Mouse (Mus musculus): Measurements from ENCODE around the gene Cabp2. TPM values are rescaled to one million over a fixed set of nuclear protein-coding genes. Genes with fewer than 3 reads are reported as not detected.

Cabp2 gene
- polyA plus RNA-seq, 1 experiment from 2014 or later, result not detected

DNA sequence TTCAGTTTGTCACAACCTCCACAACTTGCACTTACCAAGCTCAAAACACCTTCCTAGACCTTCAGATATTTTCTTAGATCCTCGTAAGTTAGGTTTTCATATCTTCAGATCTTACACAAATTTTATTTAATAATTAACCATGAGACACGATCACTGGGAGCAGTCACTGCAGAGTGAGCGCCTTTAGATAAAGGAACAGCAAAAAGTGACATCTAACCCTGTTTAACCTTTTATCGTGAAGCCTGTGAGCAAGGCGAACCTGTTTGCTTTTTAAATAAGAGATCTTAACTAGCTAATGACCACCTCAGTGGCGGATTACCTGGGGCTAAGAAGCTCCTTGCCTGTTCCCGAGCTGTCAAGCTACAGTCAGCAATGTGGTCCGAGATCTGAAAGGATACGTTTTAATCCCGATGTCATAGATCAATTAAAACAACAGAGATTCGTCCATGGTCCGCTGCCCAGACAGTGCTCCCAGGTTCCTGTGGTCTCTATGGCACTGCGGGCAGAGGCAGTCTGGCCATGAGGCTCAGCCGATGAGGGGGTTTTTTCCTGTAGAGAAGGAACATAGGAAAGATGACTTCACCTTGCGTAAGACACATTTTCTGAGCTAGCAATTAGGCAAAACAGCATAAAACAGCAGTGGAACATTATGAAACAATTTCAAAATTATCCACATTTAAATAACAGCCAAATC, 12.5 kb upstream of the Cabp2 start:
- no peaks in the 10 kb centered on the region for H3K36me3 ChIP-seq
- WGBS, result 75% methylated on average over 15 of the region's 15 CpGs
- H3K9ac ChIP-seq (replicated peaks), result no peak overlapping the region
- H3K27me3 ChIP-seq (replicated peaks), result no peaks in the 10 kb centered on the region
- H3K4me2 ChIP-seq, result no peak overlapping the region
- H3K4me1 ChIP-seq, result no peaks in the 10 kb centered on the region
- no peak for ATAC-seq (ENCODE audit: low FRiP score)
- H3K9me3 ChIP-seq (replicated peaks), result no peaks in the 10 kb centered on the region
- H3K4me3 ChIP-seq (replicated peaks), result no peak overlapping the region
- H3K27ac ChIP-seq (replicated peaks), result no peak overlapping the region

DNA sequence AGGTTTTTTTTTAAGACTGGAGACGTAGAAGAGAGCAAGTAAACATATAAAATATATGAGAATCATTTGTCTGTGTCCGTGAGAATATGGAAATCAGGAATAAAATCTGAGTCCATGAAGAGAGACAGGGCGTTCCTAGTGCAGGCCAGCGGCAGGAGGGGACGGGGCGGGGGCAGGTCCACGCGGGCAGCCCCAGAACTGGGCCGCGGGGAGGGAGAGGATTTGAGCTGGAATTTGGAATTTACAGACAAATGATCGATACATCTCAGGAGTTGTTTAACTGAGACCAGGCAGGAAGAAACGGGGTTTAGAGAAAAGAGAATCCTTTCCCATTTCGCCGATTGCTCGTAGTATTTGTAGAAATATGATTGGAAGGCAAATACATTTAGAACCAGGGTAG, 11.1 kb upstream of the Cabp2 start:
- H3K27ac ChIP-seq (replicated peaks), result no peak overlapping the region
- H3K4me1 ChIP-seq, result no peaks in the 10 kb centered on the region
- no peak overlapping the region for H3K9ac ChIP-seq (replicated peaks)
- H3K4me3 ChIP-seq (replicated peaks), result no peak overlapping the region
- no peak for ATAC-seq (ENCODE audit: low FRiP score)
- no peaks in the 10 kb centered on the region for H3K27me3 ChIP-seq (replicated peaks)
- no peaks in the 10 kb centered on the region for H3K9me3 ChIP-seq (replicated peaks)
- 83% methylated on average over 15 of the region's 15 CpGs for WGBS
- H3K36me3 ChIP-seq, result no peaks in the 10 kb centered on the region
- H3K4me2 ChIP-seq, result no peak overlapping the region

DNA sequence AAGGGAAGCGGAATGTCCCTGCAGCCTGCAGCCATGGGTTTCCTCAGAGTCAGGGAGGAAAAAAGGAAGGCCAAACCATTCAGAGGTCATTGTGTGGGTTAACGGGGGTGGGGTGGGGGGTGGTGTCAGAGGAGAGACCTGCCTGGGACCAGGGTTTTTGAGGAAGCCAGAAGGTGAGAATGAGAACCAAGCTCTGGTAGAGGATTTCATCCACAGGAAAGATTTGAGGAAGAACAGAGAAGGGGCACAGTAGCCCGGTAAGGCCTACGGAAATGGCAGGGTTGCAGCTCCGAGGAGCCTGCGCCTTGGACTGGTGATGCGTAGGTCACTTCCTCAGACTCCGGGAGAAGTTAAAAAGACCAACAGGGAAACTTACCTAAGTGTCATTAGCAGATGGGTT, 10.6 kb upstream of the Cabp2 start:
- Histone ChIP-seq H3K36me3 (no peaks in the 10 kb centered on the region), H3K9me3 (replicated peaks) (no peaks in the 10 kb centered on the region), H3K27ac (replicated peaks) (no peak overlapping the region), H3K4me1 (no peaks in the 10 kb centered on the region), H3K27me3 (replicated peaks) (no peaks in the 10 kb centered on the region), H3K4me2 (no peak overlapping the region), H3K9ac (replicated peaks) (no peak overlapping the region), H3K4me3 (replicated peaks) (no peak overlapping the region)
- WGBS, result 82% methylated on average over 8 of the region's 8 CpGs
- ATAC-seq (ENCODE audit: low FRiP score), result no peak

DNA sequence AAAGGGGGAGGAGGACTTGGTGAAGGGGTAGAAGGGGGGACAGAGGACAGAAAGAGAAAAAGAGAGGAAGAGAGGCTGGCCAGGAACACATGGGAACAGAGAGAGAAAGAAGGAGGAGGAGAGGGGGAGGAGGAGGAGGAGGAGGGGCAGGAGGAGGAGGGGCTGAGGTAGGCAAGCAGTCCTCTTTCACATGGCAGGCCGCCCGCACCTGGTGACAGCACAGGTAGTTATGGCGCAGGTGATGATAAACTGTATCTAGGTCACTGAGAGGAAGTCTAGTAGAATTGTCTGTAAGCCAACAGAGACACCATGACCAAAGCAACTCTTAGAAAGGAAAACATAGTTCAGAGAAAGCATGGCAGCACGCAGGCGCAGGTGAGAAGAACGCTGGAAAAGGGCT, 10.0 kb upstream of the Cabp2 start:
- H3K4me2 ChIP-seq, result no peak overlapping the region
- no peaks in the 10 kb centered on the region for H3K4me1 ChIP-seq
- no peaks in the 10 kb centered on the region for H3K9me3 ChIP-seq (replicated peaks)
- H3K27me3 ChIP-seq (replicated peaks), result no peaks in the 10 kb centered on the region
- no peak overlapping the region for H3K4me3 ChIP-seq (replicated peaks)
- no peak overlapping the region for H3K27ac ChIP-seq (replicated peaks)
- WGBS, result 88% methylated on average over 6 of the region's 6 CpGs
- H3K9ac ChIP-seq (replicated peaks), result no peak overlapping the region
- no peak for ATAC-seq (ENCODE audit: low FRiP score)
- no peaks in the 10 kb centered on the region for H3K36me3 ChIP-seq

DNA sequence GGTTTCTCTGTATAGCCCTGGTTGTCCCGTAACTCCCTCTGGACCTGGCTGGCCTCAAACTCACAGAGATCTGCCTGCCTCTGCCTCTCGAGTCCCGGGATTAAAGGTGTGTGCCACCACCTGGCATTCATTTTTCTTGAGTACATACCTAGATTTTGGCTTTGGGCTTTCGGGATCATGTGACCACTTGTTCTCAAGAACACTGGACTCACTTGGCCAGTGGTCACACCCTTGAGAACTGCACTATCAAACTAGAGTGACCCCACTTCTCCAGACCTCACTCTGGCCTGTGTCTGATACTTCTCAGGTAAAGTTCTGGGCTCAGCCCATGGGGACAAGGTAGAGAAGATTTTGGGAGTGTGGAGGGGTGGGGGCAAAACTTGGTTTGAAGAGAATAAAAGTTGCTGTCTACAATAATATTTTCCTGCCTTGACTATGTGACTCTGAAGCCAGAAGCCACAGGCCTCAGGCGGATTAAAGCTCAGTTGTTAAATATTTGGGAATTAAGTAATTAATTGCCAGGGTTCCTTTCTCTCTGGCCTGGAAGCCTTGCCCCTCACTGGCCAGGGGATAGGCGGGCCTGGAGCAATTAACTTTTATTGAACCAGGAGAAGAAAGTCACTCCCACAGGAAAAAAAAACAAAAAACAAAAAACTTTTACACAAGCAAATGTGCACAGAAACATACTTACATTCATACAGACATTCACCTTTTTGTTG, 8.5 kb upstream of the Cabp2 start:
- no peak for ATAC-seq (ENCODE audit: low FRiP score)
- 65% methylated on average over 6 of the region's 6 CpGs for WGBS

DNA sequence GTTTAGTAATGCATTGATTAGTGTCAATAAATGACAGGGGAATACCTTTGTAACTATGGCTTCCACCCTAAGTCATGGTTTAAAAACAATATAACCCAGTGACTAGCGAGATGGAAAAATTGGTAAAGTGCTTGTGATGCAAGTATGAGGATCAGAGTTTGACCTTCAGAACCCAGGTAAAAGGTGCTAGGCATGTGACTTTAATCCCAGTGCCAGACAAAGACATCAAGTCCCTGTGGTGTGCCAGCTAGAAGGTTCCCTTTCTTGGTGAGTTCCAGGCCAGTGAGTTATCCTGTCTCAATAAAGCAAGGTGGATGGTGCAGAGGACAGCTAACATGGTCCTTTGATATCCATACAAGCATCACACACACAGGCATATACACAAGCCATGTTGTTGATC, 5.8 kb upstream of the Cabp2 start:
- Histone ChIP-seq H3K9me3 (replicated peaks) (no peaks in the 10 kb centered on the region), H3K4me2 (no peak overlapping the region), H3K36me3 (no peaks in the 10 kb centered on the region), H3K9ac (replicated peaks) (no peak overlapping the region), H3K27me3 (replicated peaks) (no peaks in the 10 kb centered on the region), H3K4me1 (no peaks in the 10 kb centered on the region), H3K27ac (replicated peaks) (no peak overlapping the region), H3K4me3 (replicated peaks) (no peak overlapping the region)
- ATAC-seq (ENCODE audit: low FRiP score), result no peak
- WGBS, result 97% methylated on average over 1 of the region's 1 CpGs

More for the DNA sequence above, 8.5 kb upstream of the Cabp2 start:
- Histone ChIP-seq H3K9me3 (replicated peaks) (no peaks in the 10 kb centered on the region), H3K4me2 (no peak overlapping the region), H3K4me1 (no peaks in the 10 kb centered on the region), H3K36me3 (no peaks in the 10 kb centered on the region), H3K9ac (replicated peaks) (no peak overlapping the region), H3K4me3 (replicated peaks) (no peak overlapping the region), H3K27me3 (replicated peaks) (no peaks in the 10 kb centered on the region), H3K27ac (replicated peaks) (no peak overlapping the region)

DNA sequence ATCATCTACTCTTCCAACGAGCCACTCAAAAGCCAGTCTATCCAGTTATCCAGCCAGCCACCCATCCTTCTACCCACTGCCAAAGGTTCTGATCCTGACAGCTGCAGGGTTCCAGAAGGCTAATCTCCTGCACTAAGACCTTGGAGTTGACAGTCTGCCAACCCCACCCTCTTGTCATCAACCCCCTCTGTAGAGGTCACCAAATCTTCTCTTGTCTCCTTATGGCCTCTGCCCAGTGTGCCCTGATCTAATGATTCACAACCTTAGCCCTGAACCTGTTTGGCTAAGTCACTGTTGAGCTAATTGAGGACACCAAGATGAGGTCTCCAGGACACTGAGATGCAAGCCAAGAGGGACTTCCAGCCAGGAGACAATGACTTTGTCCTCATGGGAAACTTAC, 1.8 kb upstream of the Cabp2 start:
- no peak overlapping the region for H3K27ac ChIP-seq (replicated peaks)
- ATAC-seq (ENCODE audit: low FRiP score), result no peak
- no peak overlapping the region for H3K4me3 ChIP-seq (replicated peaks)
- WGBS, result 94% methylated on average over 1 of the region's 1 CpGs
- H3K9ac ChIP-seq (replicated peaks), result no peak overlapping the region
- no peak overlapping the region for H3K4me2 ChIP-seq
- H3K4me1 ChIP-seq, result no peaks in the 10 kb centered on the region
- H3K27me3 ChIP-seq (replicated peaks), result 0 out of 2 replicates have a peak, but pooled peaks cover 4% of the 10 kb centered on the region
- no peaks in the 10 kb centered on the region for H3K36me3 ChIP-seq
- H3K9me3 ChIP-seq (replicated peaks), result no peaks in the 10 kb centered on the region

DNA sequence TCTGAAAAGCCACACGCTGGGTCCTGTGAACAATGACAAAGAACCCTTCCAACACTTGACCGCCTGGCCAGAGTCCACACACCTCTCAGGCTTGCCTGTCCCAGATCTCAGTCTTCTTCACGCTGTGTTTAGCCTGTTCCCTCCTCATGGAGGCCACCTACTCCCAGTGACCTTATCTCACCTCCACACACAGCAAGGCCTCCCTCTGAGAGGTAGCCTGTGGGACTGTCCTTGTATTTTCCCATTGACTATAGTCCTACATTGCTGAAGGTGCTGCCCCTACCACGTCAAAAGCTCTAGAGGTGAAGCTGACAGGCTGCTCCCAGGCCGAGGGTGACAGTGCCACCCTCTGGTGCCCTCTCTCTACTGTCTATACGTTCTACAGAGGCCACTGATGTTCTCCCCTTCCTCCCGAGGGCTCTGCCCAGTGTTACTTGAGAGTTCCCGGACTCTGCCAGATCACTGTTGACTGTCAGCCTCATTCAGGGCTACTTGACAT, 818 bp upstream of the Cabp2 start:
- no peak overlapping the region for H3K4me3 ChIP-seq (replicated peaks)
- no peaks in the 10 kb centered on the region for H3K4me1 ChIP-seq
- H3K27ac ChIP-seq (replicated peaks), result no peak overlapping the region
- H3K9ac ChIP-seq (replicated peaks), result no peak overlapping the region
- H3K9me3 ChIP-seq (replicated peaks), result no peaks in the 10 kb centered on the region
- no peak overlapping the region for H3K4me2 ChIP-seq
- 0 out of 2 replicates have a peak, but pooled peaks cover 4% of the 10 kb centered on the region for H3K27me3 ChIP-seq (replicated peaks)
- no peaks in the 10 kb centered on the region for H3K36me3 ChIP-seq
- WGBS, result 67% methylated on average over 8 of the region's 8 CpGs
- no peak for ATAC-seq (ENCODE audit: low FRiP score)

DNA sequence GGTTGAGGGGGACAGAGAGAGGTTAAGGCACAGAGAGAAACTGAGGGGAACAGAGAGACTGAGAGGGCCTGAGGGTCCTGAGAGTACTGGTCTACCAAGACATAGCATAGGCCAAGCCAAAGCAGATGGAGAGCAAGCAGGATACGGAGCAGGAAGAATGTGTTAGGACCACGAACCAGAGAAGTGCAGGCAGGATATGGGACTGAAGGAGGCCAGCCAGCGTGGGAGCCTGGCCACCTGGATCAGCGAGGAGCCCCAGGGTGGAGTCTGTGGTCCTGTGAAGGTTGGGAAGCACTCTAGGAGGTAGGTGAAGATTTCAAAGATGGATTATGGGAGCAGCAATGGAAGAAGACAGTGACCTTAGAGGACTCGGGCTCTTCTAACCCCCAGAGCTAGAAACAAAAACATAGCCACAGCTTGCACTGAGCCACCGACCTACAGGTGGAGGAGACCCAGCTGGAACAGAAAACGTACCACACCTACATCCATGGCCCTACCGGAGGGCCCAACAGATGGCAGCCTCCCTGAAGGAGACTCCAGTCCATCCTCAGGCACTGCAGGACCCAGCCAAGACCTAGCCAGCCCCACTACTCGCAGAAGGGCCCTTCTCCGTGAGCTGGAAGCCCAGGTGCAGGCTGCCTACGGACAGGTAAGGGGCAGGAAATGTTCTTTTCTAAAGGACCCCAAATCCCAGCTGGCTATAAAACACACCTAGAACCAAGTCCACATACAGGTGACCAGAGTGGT, 1.0 kb downstream of the Cabp2 start:
- no peak for ATAC-seq (ENCODE audit: low FRiP score)
- 84% methylated on average over 11 of the region's 11 CpGs for WGBS
- H3K9me3 ChIP-seq (replicated peaks), result no peaks in the 10 kb centered on the region

DNA sequence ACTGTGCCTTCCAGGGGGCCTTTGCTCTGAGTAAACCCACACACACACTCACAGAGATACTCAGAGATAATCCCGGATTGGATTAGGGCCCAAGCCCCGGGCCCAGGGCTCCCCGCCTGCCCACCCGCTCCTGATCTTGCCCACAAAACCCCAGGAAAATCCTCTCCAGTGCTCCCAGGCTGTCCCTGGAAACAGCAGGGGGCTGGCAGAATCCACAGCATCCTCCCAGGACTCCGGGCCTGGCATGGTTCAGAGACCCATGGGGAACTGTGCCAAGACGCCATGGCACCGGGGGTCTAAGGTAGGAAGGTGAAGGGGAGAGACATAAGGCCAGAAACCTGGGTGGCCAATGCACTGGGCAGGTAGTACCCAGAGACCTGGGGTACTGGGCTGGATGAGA, 1.9 kb downstream of the Cabp2 start:
- no peaks in the 10 kb centered on the region for H3K4me1 ChIP-seq
- H3K36me3 ChIP-seq, result no peaks in the 10 kb centered on the region
- 0 out of 2 replicates have a peak, but pooled peaks cover 4% of the 10 kb centered on the region for H3K27me3 ChIP-seq (replicated peaks)
- ATAC-seq (ENCODE audit: low FRiP score), result no peak
- H3K4me3 ChIP-seq (replicated peaks), result no peak overlapping the region
- 84% methylated on average over 7 of the region's 7 CpGs for WGBS
- no peaks in the 10 kb centered on the region for H3K9me3 ChIP-seq (replicated peaks)
- H3K9ac ChIP-seq (replicated peaks), result no peak overlapping the region
- H3K4me2 ChIP-seq, result no peak overlapping the region
- H3K27ac ChIP-seq (replicated peaks), result no peak overlapping the region

More for the DNA sequence above, 1.0 kb downstream of the Cabp2 start:
- Histone ChIP-seq H3K9ac (replicated peaks) (no peak overlapping the region), H3K36me3 (no peaks in the 10 kb centered on the region), H3K27me3 (replicated peaks) (0 out of 2 replicates have a peak, but pooled peaks cover 4% of the 10 kb centered on the region), H3K27ac (replicated peaks) (no peak overlapping the region), H3K4me2 (no peak overlapping the region), H3K4me3 (replicated peaks) (no peak overlapping the region), H3K4me1 (no peaks in the 10 kb centered on the region)

DNA sequence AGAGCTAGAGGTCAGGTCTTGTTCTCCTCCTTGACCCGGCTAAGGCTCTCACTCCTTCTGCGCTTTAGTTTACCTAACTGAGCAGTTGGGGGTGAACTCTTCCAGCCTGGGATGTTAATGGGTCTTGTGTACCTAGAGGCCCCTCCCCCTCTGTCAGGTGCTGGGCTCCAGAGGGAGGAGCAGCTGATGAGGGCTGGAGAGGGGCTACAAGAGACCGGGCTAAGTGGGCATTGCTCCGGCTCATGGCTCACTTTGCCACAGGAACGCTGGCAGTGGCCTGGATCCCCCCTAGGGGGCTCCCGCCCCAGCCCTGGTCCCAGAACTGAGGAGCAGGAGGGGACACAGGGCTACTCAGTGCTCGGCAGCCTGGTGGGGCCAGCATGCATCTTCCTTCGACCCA, 2.4 kb downstream of the Cabp2 start:
- H3K4me2 ChIP-seq, result no peak overlapping the region
- no peak overlapping the region for H3K9ac ChIP-seq (replicated peaks)
- no peak overlapping the region for H3K4me3 ChIP-seq (replicated peaks)
- 0 out of 2 replicates have a peak, but pooled peaks cover 7% of the 10 kb centered on the region for H3K27me3 ChIP-seq (replicated peaks)
- no peaks in the 10 kb centered on the region for H3K36me3 ChIP-seq
- 34% methylated on average over 8 of the region's 8 CpGs for WGBS
- no peak for ATAC-seq (ENCODE audit: low FRiP score)
- H3K4me1 ChIP-seq, result no peaks in the 10 kb centered on the region
- H3K9me3 ChIP-seq (replicated peaks), result no peaks in the 10 kb centered on the region
- H3K27ac ChIP-seq (replicated peaks), result no peak overlapping the region
